Mouse (Mus musculus) stomach, postnatal 0 days (tissue): ENCODE measurements around the gene Thap12. TPM values are rescaled to one million over a fixed set of nuclear protein-coding genes. Genes with fewer than 3 reads are reported as not detected.

Experiments
- ATAC-seq: fragments of 200-750 bp; cut with Nextera tagmentation; 2 replicates; pipeline ENCODE4 v1.8.0; 2017; ENCODE audit not compliant: low FRiP score, low TSS enrichment
- DNase-seq: peaks from one replicate; pipeline ENCODE4 v3.0.0-alpha.2; 2016; ENCODE audit warnings: low spot score
- H3K27ac ChIP-seq: fragments of 300-500 bp; sonication (generic); replicated peaks from 2 replicates; pipeline ENCODE4 v1.5.1; 2014; ENCODE audit warnings: mild to moderate bottlenecking, control low read depth
- H3K27me3 ChIP-seq: fragments of 300-500 bp; sonication (generic); 2 replicates; pipeline ENCODE4 v1.6.1; 2014; ENCODE audit warnings: low read length; ENCODE audit not compliant: control insufficient read depth, insufficient read depth
- H3K36me3 ChIP-seq: fragments of 300-500 bp; sonication (generic); 2 replicates; pipeline ENCODE4 v1.6.1; 2014; ENCODE audit warnings: low read length, mixed read lengths; ENCODE audit not compliant: control insufficient read depth, insufficient read depth
- H3K4me1 ChIP-seq: fragments of 300-500 bp; sonication (generic); replicated peaks from 2 replicates; pipeline ENCODE4 v1.6.1; 2014; ENCODE audit warnings: antibody characterized with exemption; ENCODE audit not compliant: control insufficient read depth, insufficient read depth
- H3K4me2 ChIP-seq: fragments of 300-500 bp; sonication (generic); replicated peaks from 2 replicates; pipeline ENCODE4 v1.6.1; 2014; ENCODE audit warnings: low read depth, mild to moderate bottlenecking, control low read depth, moderate library complexity
- H3K4me3 ChIP-seq: fragments of 300-500 bp; sonication (generic); 2 replicates; pipeline ENCODE4 v1.5.1; 2014; ENCODE audit warnings: low read depth, low read length, control low read depth
- H3K9ac ChIP-seq: fragments of 300-500 bp; sonication (generic); 2 replicates; pipeline ENCODE4 v1.6.1; 2014; ENCODE audit warnings: mild to moderate bottlenecking, low read length, control low read depth, mixed read lengths
- H3K9me3 ChIP-seq: fragments of 300-500 bp; sonication (generic); 2 replicates; pipeline ENCODE4 v1.6.1; 2016; ENCODE audit warnings: low read length; ENCODE audit not compliant: control insufficient read depth
- CTCF ChIP-seq: IDR thresholded peaks from 2 replicates; pipeline ENCODE4 v1.5.1; 2016; ENCODE audit warnings: antibody characterized with exemption, low read depth, mild to moderate bottlenecking, moderate library complexity
- EP300 ChIP-seq: optimal IDR thresholded peaks from 2 replicates; pipeline ENCODE3; 2016; ENCODE audit warnings: antibody characterized with exemption
- WGBS: fragments of 180-500 bp; shearing (Covaris S2); extraction: QIAGEN DNeasy Blood & Tissue Kit; methylation state at CpG from one replicate; pipeline ENCODE4 v1.1.7; 2014; 5-methylcytosine and 5-hydroxymethylcytosine counted together
- polyA plus RNA-seq: library from polyadenylated mRNA; unstranded; fragments of >200 nt; fragmentation: Nextera tagmentation; extraction: Ambion mirVana; gene quantifications from 2 replicates; pipeline ENCODE4 v1.2.1, GENCODE M21; 2015

Gene Thap12
- polyA plus RNA-seq, 1 experiment from 2014 or later = 33.3 TPM

GRCm38 (mm10) chr7:98733958-98734357, 31.1 kb downstream of the Thap12 start:
- peaks cover 6% of the 10 kb centered on the region for H3K4me1 ChIP-seq
- no peaks in the 10 kb centered on the region for H3K9me3 ChIP-seq
- H3K4me2 ChIP-seq = no peak overlapping the region
- H3K27ac ChIP-seq = no peak overlapping the region
- H3K36me3 ChIP-seq = no peaks in the 10 kb centered on the region
- ATAC-seq (no peak), DNase-seq (no peak)
- WGBS = 48% methylated on average over 4 of the region's 4 CpGs
- no peaks in the 10 kb centered on the region for H3K27me3 ChIP-seq
- no peak for TF ChIP-seq CTCF
- no peak for TF ChIP-seq EP300
- H3K9ac ChIP-seq = no peak overlapping the region
- H3K4me3 ChIP-seq = no peak overlapping the region

- TF ChIP-seq CTCF (no peak), EP300 (no peak)
- peak; percentile 57; the same call in 1 of the 2 replicates for ATAC-seq
- WGBS = 11% methylated on average over 10 of the region's 10 CpGs
- Histone ChIP-seq H3K27ac (no peak overlapping the region), H3K9me3 (no peaks in the 10 kb centered on the region), H3K4me3 (no peak overlapping the region), H3K36me3 (no peaks in the 10 kb centered on the region), H3K4me1 (peaks cover 6% of the 10 kb centered on the region), H3K27me3 (no peaks in the 10 kb centered on the region), H3K4me2 (no peak overlapping the region), H3K9ac (no peak overlapping the region)
- DNase-seq = peak; percentile 48
Measured at GRCm38 (mm10) chr7:98734876-98735275, 32.0 kb downstream of the Thap12 start.

GRCm38 (mm10) chr7:98736780-98737550, 34.1 kb downstream of the Thap12 start:
- no peaks in the 10 kb centered on the region for H3K27me3 ChIP-seq
- H3K4me3 ChIP-seq = no peak overlapping the region
- ATAC-seq = no peak
- no peak for DNase-seq
- H3K27ac ChIP-seq = no peak overlapping the region
- H3K4me1 ChIP-seq = peaks cover 6% of the 10 kb centered on the region
- H3K36me3 ChIP-seq = no peaks in the 10 kb centered on the region
- no peak overlapping the region for H3K4me2 ChIP-seq
- no peak overlapping the region for H3K9ac ChIP-seq
- no peaks in the 10 kb centered on the region for H3K9me3 ChIP-seq
- whole genome bisulfite sequencing = 79% methylated on average over 7 of the region's 7 CpGs
- no peak for TF ChIP-seq CTCF
- TF ChIP-seq EP300 = no peak

DNA sequence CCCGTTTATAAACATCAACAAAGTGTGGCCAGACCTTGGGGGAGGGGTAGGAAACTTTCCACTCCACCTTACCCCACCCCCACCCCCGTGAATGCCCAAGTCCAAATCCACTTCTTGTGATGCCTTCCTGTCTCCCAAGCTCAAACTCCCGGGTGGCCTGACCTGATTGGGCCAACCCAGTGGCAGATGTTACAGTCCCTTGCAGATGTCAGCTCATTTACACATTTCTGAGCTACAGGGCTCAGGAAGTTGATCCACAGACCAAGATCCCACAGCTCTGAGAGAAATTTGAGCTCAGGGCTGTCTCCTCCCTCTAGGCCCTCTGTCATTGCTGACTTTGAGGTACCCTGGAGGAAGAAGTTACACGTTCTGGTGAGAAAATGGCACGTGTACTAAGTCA, 37.5 kb downstream of the Thap12 start:
- H3K4me1 ChIP-seq = peaks cover 1% of the 10 kb centered on the region
- no peaks in the 10 kb centered on the region for H3K9me3 ChIP-seq
- H3K27me3 ChIP-seq = no peaks in the 10 kb centered on the region
- ATAC-seq (no peak), DNase-seq (no peak)
- WGBS = 17% methylated on average over 5 of the region's 5 CpGs
- H3K36me3 ChIP-seq = no peaks in the 10 kb centered on the region
- no peak overlapping the region for H3K27ac ChIP-seq
- H3K4me2 ChIP-seq = no peak overlapping the region
- TF ChIP-seq CTCF (no peak), EP300 (no peak)
- no peak overlapping the region for H3K9ac ChIP-seq
- H3K4me3 ChIP-seq = no peak overlapping the region

DNA sequence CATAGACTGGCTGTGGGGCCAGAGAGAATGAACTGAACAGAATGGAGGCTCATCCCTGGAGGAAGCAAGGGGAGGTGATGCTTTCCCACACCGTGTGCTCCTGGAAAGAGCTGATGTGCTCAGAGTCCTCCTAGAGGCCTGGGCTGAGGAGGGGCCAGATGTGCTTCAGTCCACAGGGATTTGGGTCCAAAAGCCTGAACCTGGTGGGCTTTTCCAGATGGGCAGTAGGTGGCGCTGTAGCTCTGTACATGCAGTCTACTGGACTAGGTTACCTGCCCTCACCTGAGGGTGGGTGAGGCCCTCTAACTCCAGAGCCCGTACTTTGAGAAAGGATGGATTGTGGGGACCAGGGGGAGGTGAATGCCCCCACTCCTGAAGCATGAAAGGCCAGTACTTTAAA, 40.4 kb downstream of the Thap12 start:
- peak; percentile 35; the same call in 1 of the 2 replicates for ATAC-seq

DNA sequence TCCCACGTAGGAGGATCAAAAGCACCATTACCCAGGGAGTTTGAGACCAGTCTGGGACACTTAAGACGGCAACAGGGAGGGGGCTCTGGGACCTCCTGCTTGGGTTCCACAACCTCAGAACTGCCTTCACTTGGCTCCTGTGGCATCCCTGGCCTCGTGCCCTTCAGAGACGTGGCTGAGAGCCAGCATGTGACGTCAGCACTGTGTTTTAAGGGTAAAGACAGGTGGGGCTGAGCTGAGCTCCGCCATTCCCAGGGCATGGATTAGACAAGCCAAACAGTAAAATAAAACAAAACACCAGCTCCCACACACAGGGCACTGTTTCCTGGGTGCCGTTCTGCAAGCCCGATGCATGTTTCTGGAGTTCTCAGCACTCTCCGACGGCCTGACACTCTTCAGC, 47.5 kb downstream of the Thap12 start:
- H3K4me1 ChIP-seq = no peaks in the 10 kb centered on the region
- no peak for TF ChIP-seq EP300
- no peak for TF ChIP-seq CTCF
- H3K36me3 ChIP-seq = no peaks in the 10 kb centered on the region
- ATAC-seq (peak; percentile 55; the same call in 1 of the 2 replicates), DNase-seq (peak; percentile 71)
- no peak overlapping the region for H3K4me2 ChIP-seq
- no peaks in the 10 kb centered on the region for H3K27me3 ChIP-seq
- no peak overlapping the region for H3K4me3 ChIP-seq
- no peaks in the 10 kb centered on the region for H3K9me3 ChIP-seq
- 37% methylated on average over 10 of the region's 10 CpGs for WGBS
- no peak overlapping the region for H3K9ac ChIP-seq
- H3K27ac ChIP-seq = no peak overlapping the region

More for the DNA sequence above, 40.4 kb downstream of the Thap12 start:
- Histone ChIP-seq H3K9me3 (no peaks in the 10 kb centered on the region), H3K4me2 (no peak overlapping the region), H3K27me3 (no peaks in the 10 kb centered on the region), H3K27ac (no peak overlapping the region), H3K4me1 (no peaks in the 10 kb centered on the region), H3K4me3 (no peak overlapping the region), H3K9ac (no peak overlapping the region), H3K36me3 (no peaks in the 10 kb centered on the region)
- TF ChIP-seq CTCF (peak; percentile 92), EP300 (no peak)
- WGBS = 5% methylated on average over 3 of the region's 3 CpGs
- DNase-seq = peak; percentile 77
